Mouse (Mus musculus) embryonic facial prominence, embryonic 13.5 days (tissue): ENCODE results near the gene Iqcf6. TPM values are rescaled to one million over a fixed set of nuclear protein-coding genes. Genes with fewer than 3 reads are reported as not detected.

ENCODE experiments used
- ATAC-seq: fragments of 200-750 bp; cut with Nextera tagmentation; 2 replicates; pipeline ENCODE4 v1.8.0; 2017; ENCODE audit warnings: low read depth; ENCODE audit not compliant: insufficient number of reproducible peaks, insufficient read depth, low FRiP score, low TSS enrichment
- H3K27ac ChIP-seq: fragments of 300-500 bp; sonication (generic); 2 replicates; pipeline ENCODE4 v1.5.1; 2015; ENCODE audit warnings: moderate library complexity, mild to moderate bottlenecking, inconsistent platforms
- H3K27me3 ChIP-seq: fragments of 300-500 bp; sonication (generic); 2 replicates; pipeline ENCODE4 v1.6.1; 2015; ENCODE audit warnings: mild to moderate bottlenecking, inconsistent platforms
- H3K36me3 ChIP-seq: fragments of 300-500 bp; sonication (generic); 2 replicates; pipeline ENCODE4 v1.6.1; 2015; ENCODE audit warnings: mild to moderate bottlenecking, inconsistent platforms
- H3K4me1 ChIP-seq: fragments of 300-500 bp; sonication (generic); 2 replicates; pipeline ENCODE4 v1.6.1; 2015; ENCODE audit warnings: inconsistent platforms
- H3K4me2 ChIP-seq: fragments of 300-500 bp; sonication (generic); 2 replicates; pipeline ENCODE4 v1.6.1; 2015; ENCODE audit warnings: moderate library complexity, mild to moderate bottlenecking, inconsistent platforms
- H3K4me3 ChIP-seq: fragments of 300-500 bp; sonication (generic); 2 replicates; pipeline ENCODE4 v1.5.1; 2015; ENCODE audit warnings: mild to moderate bottlenecking, inconsistent platforms
- H3K9ac ChIP-seq: fragments of 300-500 bp; sonication (generic); 2 replicates; pipeline ENCODE4 v1.6.1; 2015; ENCODE audit warnings: mild to moderate bottlenecking, inconsistent platforms
- H3K9me3 ChIP-seq: fragments of 300-500 bp; sonication (generic); 2 replicates; pipeline ENCODE4 v1.6.1; 2016; ENCODE audit warnings: inconsistent platforms
- WGBS: fragments of 180-500 bp; shearing (Covaris S2); methylation state at CpG from one replicate; pipeline ENCODE4 v1.1.7; 2015; ENCODE audit warnings: mixed read lengths; 5-methylcytosine and 5-hydroxymethylcytosine counted together
- polyA plus RNA-seq: library from polyadenylated mRNA; unstranded; fragments of >200 nt; fragmentation: Nextera tagmentation; extraction: Ambion mirVana; gene quantifications from 2 replicates; pipeline ENCODE4 v1.2.1, GENCODE M21; 2015

Iqcf6 gene
- polyA plus RNA-seq, 1 experiment from 2014 or later = not detected

DNA sequence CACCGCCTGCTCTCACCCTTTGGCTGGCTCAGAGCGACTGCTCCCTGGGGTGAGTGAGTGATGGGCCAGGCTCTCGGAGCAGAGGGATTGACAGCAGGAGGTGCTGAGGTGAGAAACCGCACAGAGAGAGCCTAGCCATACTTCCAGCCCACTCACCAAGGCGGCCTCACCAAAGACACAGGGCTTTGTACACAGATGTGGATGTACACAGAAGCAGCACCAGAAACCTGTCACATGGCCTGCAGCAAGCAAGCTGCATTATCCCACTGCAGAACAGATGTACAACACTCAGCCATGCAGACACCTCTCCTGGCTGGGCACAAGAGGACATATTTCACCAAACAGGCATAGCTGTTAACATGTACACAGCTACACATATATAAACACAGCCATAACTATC lies 31.2 kb downstream of the Iqcf6 start:
- peaks cover 26% of the 10 kb centered on the region for H3K27me3 ChIP-seq
- H3K27ac ChIP-seq = no peak overlapping the region
- no peak overlapping the region for H3K4me3 ChIP-seq
- no peak overlapping the region for H3K9ac ChIP-seq
- H3K9me3 ChIP-seq = no peaks in the 10 kb centered on the region
- H3K36me3 ChIP-seq = peaks cover 48% of the 10 kb centered on the region
- H3K4me2 ChIP-seq = no peak overlapping the region
- WGBS = 50% methylated on average over 5 of the region's 5 CpGs
- ATAC-seq = no peak
- peaks cover 10% of the 10 kb centered on the region for H3K4me1 ChIP-seq

GRCm38 (mm10) chr9:106659441-106659840 lies 33.1 kb downstream of the Iqcf6 start:
- no peaks in the 10 kb centered on the region for H3K9me3 ChIP-seq
- ATAC-seq = no peak
- peaks cover 10% of the 10 kb centered on the region for H3K4me1 ChIP-seq
- H3K36me3 ChIP-seq = peaks cover 66% of the 10 kb centered on the region
- 42% methylated on average over 7 of the region's 7 CpGs for WGBS
- no peak overlapping the region for H3K4me3 ChIP-seq
- no peak overlapping the region for H3K27ac ChIP-seq
- H3K4me2 ChIP-seq = no peak overlapping the region
- no peak overlapping the region for H3K9ac ChIP-seq
- H3K27me3 ChIP-seq = peaks cover 16% of the 10 kb centered on the region

- peaks cover 11% of the 10 kb centered on the region for H3K27me3 ChIP-seq
- H3K4me2 ChIP-seq = no peak overlapping the region
- peaks cover 9% of the 10 kb centered on the region for H3K4me1 ChIP-seq
- H3K4me3 ChIP-seq = no peak overlapping the region
- H3K36me3 ChIP-seq = peaks cover 71% of the 10 kb centered on the region
- WGBS = 73% methylated on average over 1 of the region's 1 CpGs
- H3K9ac ChIP-seq = no peak overlapping the region
- H3K27ac ChIP-seq = no peak overlapping the region
- no peak for ATAC-seq
- no peaks in the 10 kb centered on the region for H3K9me3 ChIP-seq
These were observed 33.6 kb downstream of the Iqcf6 start for GRCm38 (mm10) chr9:106659935-106660334.

- H3K36me3 ChIP-seq = peaks cover 96% of the 10 kb centered on the region
These were observed 36.8 kb downstream of the Iqcf6 start for GRCm38 (mm10) chr9:106663200-106663599.

DNA sequence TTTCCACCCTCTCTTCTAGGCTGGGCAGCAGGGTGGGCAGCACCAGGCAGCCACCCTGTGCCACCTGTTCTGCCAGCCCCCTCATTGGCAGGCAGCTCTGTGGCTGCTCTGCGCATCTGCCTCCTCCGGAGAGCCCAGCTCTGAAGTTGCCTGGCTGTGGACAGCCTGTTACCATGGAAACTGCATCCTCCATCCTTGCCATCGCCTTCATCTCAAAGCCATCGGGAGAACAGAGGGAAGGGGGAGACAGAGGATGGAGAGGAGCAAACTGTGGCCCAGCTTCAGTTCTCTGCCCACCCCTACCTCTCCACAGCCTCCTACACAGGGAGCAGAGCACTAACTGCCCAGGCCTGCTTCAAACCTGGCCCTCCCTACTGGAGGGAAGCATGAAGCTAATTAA lies 38.1 kb downstream of the Iqcf6 start:
- Histone ChIP-seq H3K27ac (no peak overlapping the region), H3K27me3 (no peaks in the 10 kb centered on the region), H3K4me3 (no peak overlapping the region), H3K9me3 (no peaks in the 10 kb centered on the region), H3K9ac (no peak overlapping the region), H3K4me2 (no peak overlapping the region), H3K36me3 (peaks cover 96% of the 10 kb centered on the region), H3K4me1 (no peaks in the 10 kb centered on the region)
- 78% methylated on average over 4 of the region's 4 CpGs for WGBS
- ATAC-seq = no peak

More at GRCm38 (mm10) chr9:106663200-106663599, 36.8 kb downstream of the Iqcf6 start:
- no peak for ATAC-seq
- no peak overlapping the region for H3K9ac ChIP-seq
- H3K27ac ChIP-seq = no peak overlapping the region
- H3K4me2 ChIP-seq = no peak overlapping the region
- H3K9me3 ChIP-seq = no peaks in the 10 kb centered on the region
- no peaks in the 10 kb centered on the region for H3K4me1 ChIP-seq
- no peak overlapping the region for H3K4me3 ChIP-seq
- WGBS = 88% methylated on average over 6 of the region's 6 CpGs
- H3K27me3 ChIP-seq = no peaks in the 10 kb centered on the region

- H3K9me3 ChIP-seq = no peaks in the 10 kb centered on the region
- no peak overlapping the region for H3K4me2 ChIP-seq
- WGBS = 78% methylated on average over 6 of the region's 6 CpGs
- H3K4me1 ChIP-seq = no peaks in the 10 kb centered on the region
- no peak overlapping the region for H3K4me3 ChIP-seq
- no peak overlapping the region for H3K9ac ChIP-seq
- ATAC-seq = no peak
- H3K27ac ChIP-seq = no peak overlapping the region
- no peaks in the 10 kb centered on the region for H3K27me3 ChIP-seq
- peaks cover 94% of the 10 kb centered on the region for H3K36me3 ChIP-seq
These were observed 38.5 kb downstream of the Iqcf6 start for GRCm38 (mm10) chr9:106664856-106665255.

DNA sequence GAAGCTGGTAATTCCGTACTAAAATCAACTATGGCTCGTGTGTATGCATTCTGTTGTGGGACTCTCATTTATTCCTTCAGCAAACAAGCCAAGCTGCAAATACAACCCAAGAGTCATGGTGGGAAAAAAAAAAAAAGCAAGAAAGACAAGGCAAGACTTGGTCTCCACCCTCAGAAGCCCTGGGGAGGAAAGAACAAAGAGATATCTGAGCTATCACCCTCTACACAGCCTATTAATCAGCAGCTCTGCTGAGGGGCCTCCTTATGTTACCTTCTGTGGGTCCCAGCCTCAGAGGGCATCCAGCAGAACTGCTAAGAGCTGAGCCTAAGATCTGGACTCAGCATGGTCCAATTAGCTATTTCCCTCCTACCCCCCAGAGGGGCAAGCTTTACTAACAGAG lies 47.5 kb downstream of the Iqcf6 start:
- WGBS = 89% methylated on average over 2 of the region's 2 CpGs
- H3K36me3 ChIP-seq = peaks cover 70% of the 10 kb centered on the region
- H3K27me3 ChIP-seq = no peaks in the 10 kb centered on the region

GRCm38 (mm10) chr9:106675480-106675879 lies 49.1 kb downstream of the Iqcf6 start:
- ATAC-seq = no peak
- WGBS = 0% methylated on average over 1 of the region's 1 CpGs
- H3K36me3 ChIP-seq = peaks cover 72% of the 10 kb centered on the region

More for the DNA sequence above, 47.5 kb downstream of the Iqcf6 start:
- Histone ChIP-seq H3K9me3 (no peaks in the 10 kb centered on the region), H3K4me1 (no peaks in the 10 kb centered on the region), H3K4me2 (no peak overlapping the region), H3K4me3 (no peak overlapping the region), H3K27ac (no peak overlapping the region), H3K9ac (no peak overlapping the region)
- ATAC-seq = no peak

GRCm38 (mm10) chr9:106675965-106676364 lies 49.6 kb downstream of the Iqcf6 start:
- no peaks in the 10 kb centered on the region for H3K9me3 ChIP-seq
- H3K27ac ChIP-seq = no peak overlapping the region
- H3K27me3 ChIP-seq = no peaks in the 10 kb centered on the region
- ATAC-seq = no peak
- WGBS = 73% methylated on average over 9 of the region's 9 CpGs
- H3K9ac ChIP-seq = no peak overlapping the region
- no peaks in the 10 kb centered on the region for H3K4me1 ChIP-seq
- H3K4me3 ChIP-seq = no peak overlapping the region
- no peak overlapping the region for H3K4me2 ChIP-seq
- H3K36me3 ChIP-seq = peaks cover 72% of the 10 kb centered on the region

More at GRCm38 (mm10) chr9:106675480-106675879, 49.1 kb downstream of the Iqcf6 start:
- Histone ChIP-seq H3K4me2 (no peak overlapping the region), H3K9ac (no peak overlapping the region), H3K4me1 (no peaks in the 10 kb centered on the region), H3K27ac (no peak overlapping the region), H3K4me3 (no peak overlapping the region), H3K27me3 (no peaks in the 10 kb centered on the region), H3K9me3 (no peaks in the 10 kb centered on the region)

DNA sequence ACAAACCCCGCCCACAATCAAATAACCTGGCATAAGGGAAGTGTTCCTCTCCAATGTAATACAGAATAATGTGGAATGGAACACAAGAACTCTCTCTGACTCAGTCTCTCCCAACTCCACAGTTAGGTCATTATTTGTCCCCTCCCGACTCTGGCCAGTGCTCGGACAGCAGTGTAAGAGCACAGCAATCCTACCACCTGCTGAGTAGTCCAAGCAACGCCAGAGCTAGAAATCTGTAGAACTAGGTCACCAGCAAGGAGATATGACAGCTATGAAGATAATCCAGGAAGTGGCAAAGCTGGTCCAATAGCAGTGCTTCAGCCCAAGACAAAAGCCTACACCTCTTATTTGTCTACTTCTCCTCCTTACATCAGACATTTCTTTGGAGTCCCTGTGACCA lies 50.2 kb downstream of the Iqcf6 start:
- Histone ChIP-seq H3K4me2 (no peak overlapping the region), H3K4me1 (no peaks in the 10 kb centered on the region), H3K9ac (no peak overlapping the region), H3K27me3 (no peaks in the 10 kb centered on the region), H3K27ac (no peak overlapping the region), H3K4me3 (no peak overlapping the region), H3K36me3 (peaks cover 72% of the 10 kb centered on the region), H3K9me3 (no peaks in the 10 kb centered on the region)
- WGBS = 83% methylated on average over 4 of the region's 4 CpGs
- no peak for ATAC-seq

Other genes starting within 250 kb of the Iqcf6 start
- gene Rpl29, start 197.1 kb upstream of the Iqcf6 start, polyA plus RNA-seq = 841 and 1,083 TPM in 2 replicates
- gene Acy1, start 188.3 kb upstream of the Iqcf6 start, polyA plus RNA-seq = 51.8 and 55.0 TPM in 2 replicates
- 21.4 and 23.4 TPM in 2 replicates for gene Abhd14b, start 179.1 kb upstream of the Iqcf6 start, polyA plus RNA-seq
- 74.4 and 75.2 TPM in 2 replicates for gene Abhd14a, start 178.9 kb upstream of the Iqcf6 start, polyA plus RNA-seq
- gene Pcbp4, start 173.3 kb upstream of the Iqcf6 start, polyA plus RNA-seq = 128 and 133 TPM in 2 replicates
- 0.53 TPM in 1 of 2 replicates, not detected in the other for gene Gpr62, start 160.6 kb upstream of the Iqcf6 start, polyA plus RNA-seq
- 43.9 and 49.8 TPM in 2 replicates for gene Rrp9, start 150.6 kb upstream of the Iqcf6 start, polyA plus RNA-seq
- gene Parp3, start 149.6 kb upstream of the Iqcf6 start, polyA plus RNA-seq = 3.2 and 4.1 TPM in 2 replicates
- not detected in 2 replicates for gene Iqcf1, start 126.6 kb upstream of the Iqcf6 start, polyA plus RNA-seq
- not detected in 2 replicates for gene Iqcf5, start 112.0 kb upstream of the Iqcf6 start, polyA plus RNA-seq
- gene Iqcf3, start 65.0 kb upstream of the Iqcf6 start, polyA plus RNA-seq = not detected in 2 replicates
- gene Iqcf4, start 55.6 kb upstream of the Iqcf6 start, polyA plus RNA-seq = not detected in 2 replicates
- 0.13 TPM in 1 of 2 replicates, not detected in the other for gene Grm2, start 29.5 kb downstream of the Iqcf6 start, polyA plus RNA-seq
- 57.9 and 63.5 TPM in 2 replicates for gene Tex264, start 59.3 kb downstream of the Iqcf6 start, polyA plus RNA-seq
- gene Rad54l2, start 162.6 kb downstream of the Iqcf6 start, polyA plus RNA-seq = 8.5 and 9.6 TPM in 2 replicates
- gene Dcaf1, start 195.3 kb downstream of the Iqcf6 start, polyA plus RNA-seq = 21.5 and 26.7 TPM in 2 replicates